Mouse (Mus musculus) myocyte (in vitro differentiated cells): Measurements from ENCODE around the gene Exoc7.

Experiments used
- CEBPB ChIP-seq: IDR thresholded peaks from 2 replicates; pipeline ENCODE4 v1.6.1; 2011; ENCODE audit warnings: mild to moderate bottlenecking, moderate library complexity; ENCODE audit not compliant: poor library complexity, insufficient read depth, severe bottlenecking
- E2F4 ChIP-seq: IDR thresholded peaks from one replicate; pipeline ENCODE4 v1.6.1; 2011; ENCODE audit warnings: mild to moderate bottlenecking, control low read depth, moderate library complexity; ENCODE audit not compliant: insufficient read depth
- MAX ChIP-seq: IDR thresholded peaks from one replicate; pipeline ENCODE4 v1.6.1; 2011; ENCODE audit warnings: low read depth, mild to moderate bottlenecking, control low read depth
- MYOD1 ChIP-seq, 3 experiments: IDR thresholded peaks; one replicate each; pipeline ENCODE4 v1.6.1; 2011; ENCODE audit warnings: control low read depth in 2 of 3, low read depth in 2 of 3, mild to moderate bottlenecking in 2 of 3, moderate library complexity in 1 of 3; ENCODE audit not compliant: insufficient read length in 2 of 3, control insufficient read depth in 1 of 3
- MYOG ChIP-seq, 3 experiments: IDR thresholded peaks; one replicate each; pipeline ENCODE4 v1.6.1; 2011; ENCODE audit warnings: control low read depth in 2 of 3, low read depth in 2 of 3, mild to moderate bottlenecking in 2 of 3; ENCODE audit not compliant: insufficient read length in 2 of 3, control insufficient read depth in 1 of 3, insufficient read depth in 1 of 3
- POLR2A ChIP-seq: IDR thresholded peaks from one replicate; pipeline ENCODE4 v1.6.1; 2011; ENCODE audit warnings: low read depth, mild to moderate bottlenecking, control low read depth, moderate library complexity; ENCODE audit not compliant: insufficient read length
- POLR2AphosphoS2 ChIP-seq: IDR thresholded peaks from one replicate; pipeline ENCODE4 v1.6.1; 2011; ENCODE audit warnings: low read depth, control low read depth; ENCODE audit not compliant: insufficient read length
- REST ChIP-seq: IDR thresholded peaks from one replicate; pipeline ENCODE4 v1.6.1; 2011; ENCODE audit warnings: mild to moderate bottlenecking, control low read depth, moderate library complexity; ENCODE audit not compliant: insufficient read depth, insufficient read length
- SRF ChIP-seq: IDR thresholded peaks from one replicate; pipeline ENCODE4 v1.6.1; 2011; ENCODE audit warnings: low read depth; ENCODE audit not compliant: control insufficient read depth, insufficient read length
- TCF12 ChIP-seq: IDR thresholded peaks from one replicate; pipeline ENCODE4 v1.6.1; 2011; ENCODE audit warnings: mild to moderate bottlenecking, control low read depth; ENCODE audit not compliant: poor library complexity, insufficient read depth, severe bottlenecking
- USF1 ChIP-seq: IDR thresholded peaks from one replicate; pipeline ENCODE4 v1.6.1; 2011; ENCODE audit warnings: low read depth, mild to moderate bottlenecking, control low read depth, moderate library complexity

GRCm38 (mm10) chr11:116330211-116330518 lies 23.1 kb upstream of the Exoc7 start:
- no peak for TF ChIP-seq MAX
- no peak for TF ChIP-seq POLR2AphosphoS2
- TF ChIP-seq E2F4, result no peak
- no peak for TF ChIP-seq MYOG (IDR thresholded peaks at IDR 0.05; ENCODE audit: control insufficient read depth in 1 of 3, insufficient read depth in 1 of 3, insufficient read length in 2 of 3, low read depth in 2 of 3)
- no peak for TF ChIP-seq POLR2A
- no peak for TF ChIP-seq CEBPB
- no peak for TF ChIP-seq REST
- no peak for TF ChIP-seq SRF
- no peak for TF ChIP-seq MYOD1 (IDR thresholded peaks at IDR 0.05; ENCODE audit: control insufficient read depth in 1 of 3, insufficient read length in 2 of 3, low read depth in 2 of 3)
- TF ChIP-seq TCF12, result no peak
- no peak for TF ChIP-seq USF1
